Mouse (Mus musculus) heart, embryonic 10.5 days (tissue): ENCODE data around the gene Gm27021. TPM values are rescaled to one million over a fixed set of nuclear protein-coding genes. Genes with fewer than 3 reads are reported as not detected.

ENCODE experiments used
- DNase-seq: peaks from one replicate; pipeline ENCODE4 v3.0.0-alpha.2; 2017; ENCODE audit warnings: low spot score
- H3K27ac ChIP-seq: fragments of 300-500 bp; sonication (generic); 2 replicates; pipeline ENCODE4 v1.5.1; 2016; ENCODE audit warnings: mild to moderate bottlenecking
- H3K27me3 ChIP-seq: fragments of 300-500 bp; sonication (generic); 2 replicates; pipeline ENCODE4 v1.6.1; 2016; ENCODE audit warnings: mild to moderate bottlenecking; ENCODE audit not compliant: poor library complexity, insufficient read depth, severe bottlenecking
- H3K36me3 ChIP-seq: fragments of 300-500 bp; sonication (generic); 2 replicates; pipeline ENCODE4 v1.6.1; 2016; ENCODE audit warnings: mild to moderate bottlenecking, moderate library complexity
- H3K4me1 ChIP-seq: fragments of 300-500 bp; sonication (generic); 2 replicates; pipeline ENCODE4 v1.6.1; 2016; ENCODE audit warnings: mild to moderate bottlenecking
- H3K4me3 ChIP-seq: fragments of 300-500 bp; sonication (generic); 2 replicates; pipeline ENCODE4 v1.5.1; 2016; ENCODE audit warnings: mild to moderate bottlenecking, moderate library complexity
- H3K9me3 ChIP-seq: fragments of 300-500 bp; sonication (generic); 2 replicates; pipeline ENCODE4 v1.6.1; 2016; ENCODE audit warnings: mild to moderate bottlenecking, moderate library complexity
- WGBS: fragments of 180-500 bp; shearing (Covaris S2); methylation state at CpG from one replicate; pipeline ENCODE4 v1.1.7; 2016; 5-methylcytosine and 5-hydroxymethylcytosine counted together
- polyA plus RNA-seq: library from polyadenylated mRNA; unstranded; fragments of >200 nt; fragmentation: Nextera tagmentation; extraction: Ambion mirVana; gene quantifications from 2 replicates; pipeline ENCODE4 v1.2.1, GENCODE M21; 2016

Gm27021 gene
- polyA plus RNA-seq, 1 experiment from 2014 or later: 1.9 TPM

GRCm38 (mm10) chr8:120565151-120565711, 102.6 kb downstream of the Gm27021 start:
- H3K27ac ChIP-seq: peak overlapping the region; percentile 83
- no peak overlapping the region for H3K4me3 ChIP-seq
- DNase-seq: no peak
- H3K9me3 ChIP-seq: no peaks in the 10 kb centered on the region
- H3K4me1 ChIP-seq: peaks cover 83% of the 10 kb centered on the region
- WGBS: 37% methylated on average over 7 of the region's 7 CpGs
- no peaks in the 10 kb centered on the region for H3K27me3 ChIP-seq
- peaks cover 52% of the 10 kb centered on the region for H3K36me3 ChIP-seq

- H3K9me3 ChIP-seq: no peaks in the 10 kb centered on the region
- H3K27me3 ChIP-seq: no peaks in the 10 kb centered on the region
- DNase-seq: peak; percentile 90
- H3K27ac ChIP-seq: peak overlapping the region; percentile 85
- peak overlapping the region; percentile 30 for H3K4me3 ChIP-seq
- WGBS: 25% methylated on average over 20 of the region's 20 CpGs
- H3K4me1 ChIP-seq: peaks cover 84% of the 10 kb centered on the region
- peaks cover 46% of the 10 kb centered on the region for H3K36me3 ChIP-seq
Measured at GRCm38 (mm10) chr8:120563851-120564837, 103.7 kb downstream of the Gm27021 start.

- H3K4me3 ChIP-seq: peak overlapping the region; percentile 30
- H3K27ac ChIP-seq: peak overlapping the region; percentile 85
- H3K4me1 ChIP-seq: peaks cover 87% of the 10 kb centered on the region
- no peaks in the 10 kb centered on the region for H3K27me3 ChIP-seq
- no peak for DNase-seq
- peaks cover 43% of the 10 kb centered on the region for H3K36me3 ChIP-seq
- no peaks in the 10 kb centered on the region for H3K9me3 ChIP-seq
- 11% methylated on average over 8 of the region's 8 CpGs for WGBS
Measured at GRCm38 (mm10) chr8:120563348-120563724, 104.5 kb downstream of the Gm27021 start.

- Histone ChIP-seq H3K36me3 (peaks cover 38% of the 10 kb centered on the region), H3K27ac (peak overlapping the region; percentile 85), H3K27me3 (no peaks in the 10 kb centered on the region), H3K4me3 (peak overlapping the region; percentile 30), H3K4me1 (peaks cover 93% of the 10 kb centered on the region), H3K9me3 (no peaks in the 10 kb centered on the region)
- DNase-seq: no peak
- WGBS: 69% methylated on average over 18 of the region's 18 CpGs
Measured at GRCm38 (mm10) chr8:120562680-120563347, 105.1 kb downstream of the Gm27021 start.

- DNase-seq: no peak
Measured at GRCm38 (mm10) chr8:120561539-120562435, 106.1 kb downstream of the Gm27021 start.

GRCm38 (mm10) chr8:120560535-120560934, 107.3 kb downstream of the Gm27021 start:
- no peak for DNase-seq
- peaks cover 99% of the 10 kb centered on the region for H3K4me1 ChIP-seq
- no peak overlapping the region for H3K4me3 ChIP-seq
- no peaks in the 10 kb centered on the region for H3K27me3 ChIP-seq
- peaks cover 18% of the 10 kb centered on the region for H3K36me3 ChIP-seq
- H3K9me3 ChIP-seq: no peaks in the 10 kb centered on the region
- WGBS: 71% methylated on average over 5 of the region's 5 CpGs
- peak overlapping the region; percentile 86 for H3K27ac ChIP-seq

More at GRCm38 (mm10) chr8:120561539-120562435, 106.1 kb downstream of the Gm27021 start:
- WGBS: 77% methylated on average over 22 of the region's 22 CpGs
- peak overlapping the region; percentile 85 for H3K27ac ChIP-seq
- peaks cover 30% of the 10 kb centered on the region for H3K36me3 ChIP-seq
- peaks cover 99% of the 10 kb centered on the region for H3K4me1 ChIP-seq
- no peaks in the 10 kb centered on the region for H3K27me3 ChIP-seq
- H3K4me3 ChIP-seq: no peak overlapping the region
- no peaks in the 10 kb centered on the region for H3K9me3 ChIP-seq

- peak overlapping the region; percentile 86 for H3K27ac ChIP-seq
- DNase-seq: no peak
- peaks cover 20% of the 10 kb centered on the region for H3K36me3 ChIP-seq
- H3K4me3 ChIP-seq: no peak overlapping the region
- H3K4me1 ChIP-seq: peaks cover 100% of the 10 kb centered on the region
- H3K9me3 ChIP-seq: no peaks in the 10 kb centered on the region
- WGBS: 51% methylated on average over 11 of the region's 11 CpGs
- no peaks in the 10 kb centered on the region for H3K27me3 ChIP-seq
Measured at GRCm38 (mm10) chr8:120559654-120560053, 108.2 kb downstream of the Gm27021 start.

Other genes starting within 250 kb of the Gm27021 start
- 106 and 125 TPM in 2 replicates for gene Gins2, start 78.8 kb downstream of the Gm27021 start, polyA plus RNA-seq
- 4.6 and 7.7 TPM in 2 replicates for gene 1190005I06Rik, start 20.4 kb downstream of the Gm27021 start, polyA plus RNA-seq
- gene Cox4i1, start 143 bp upstream of the Gm27021 start, polyA plus RNA-seq: 1,295 and 1,617 TPM in 2 replicates
- 249 and 314 TPM in 2 replicates for gene Emc8, start 494 bp upstream of the Gm27021 start, polyA plus RNA-seq
- 2.1 and 4.5 TPM in 2 replicates for gene Irf8, start 68.3 kb upstream of the Gm27021 start, polyA plus RNA-seq